Mouse (Mus musculus): ENCODE measurements around the gene Tent2.

- TF ChIP-seq CTCF (IDR thresholded peaks at IDR 0.05), result no peak
- no peak for TF ChIP-seq EP300 (IDR thresholded peaks at IDR 0.05)
These were observed 61.5 kb downstream of the Tent2 start for GRCm38 (mm10) chr13:93130674-93131073.

All from lung, postnatal 0 days (tissue).